Comparison of ENCODE assay signal across 20 mouse cellular contexts in the genomic region with DNA sequence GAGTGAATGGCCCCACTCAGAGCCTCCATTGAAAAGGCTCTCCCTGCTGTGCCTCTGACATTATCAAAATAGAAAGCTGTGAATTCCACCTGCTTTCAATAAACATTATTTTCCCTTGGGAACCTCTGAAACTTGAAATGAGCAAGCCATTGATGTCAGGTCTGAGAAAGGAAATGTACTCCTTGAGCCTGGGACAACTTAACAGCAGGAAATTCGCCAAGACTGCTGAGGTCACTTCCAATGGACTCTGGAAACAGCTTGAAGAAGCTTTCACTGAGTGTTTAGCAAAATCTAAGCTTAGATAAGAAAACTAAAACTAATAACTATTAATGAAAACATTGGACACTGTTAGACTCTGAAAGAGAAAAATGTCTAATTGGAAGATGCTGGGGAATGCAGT. TPM values are rescaled to one million over a fixed set of nuclear protein-coding genes. Genes with fewer than 3 reads are reported as not detected.
DNase-seq lines count a peak whose midpoint lies in the region; ATAC-seq lines count a peak whose summit lies in the region.
"Had no signal": no experiment of that assay in that cellular context is flagged by ENCODE, and none has a peak within 500 bp of the region (broad histone marks: within the 10 kb centered on the region; RNA-seq: fewer than 3 reads in every experiment).

No protein-coding gene starts in this region.

- no peak overlapping the region for H3K4me2 ChIP-seq in kidney, embryonic 14.5 days (replicated peaks; ENCODE audit: low read depth, low read length)
- H3K4me2 ChIP-seq: embryonic facial prominence, embryonic 15.5 days; heart, embryonic 13.5 days; hindbrain, embryonic 13.5 days; limb, embryonic 12.5 days; neural tube, embryonic 12.5 days had no signal

- WGBS in kidney, embryonic 14.5 days: 38% methylated on average over 1 of the region's 1 CpGs

- peak; percentile 16 for DNase-seq in kidney, adult 11 months
- DNase-seq in NIH3T3 (ENCODE audit: low read depth): peak; percentile 63
- peak; percentile 31 for DNase-seq in adipocyte (ENCODE audit: low spot score)
- peak; percentile 12 for DNase-seq in heart, postnatal 4 days
- no peak for DNase-seq in ovary, postnatal 14 days (ENCODE audit: low spot score)
- no peak for DNase-seq in cerebellum, adult 11 months
- DNase-seq: cerebellum, adult 18-20 months; layer of hippocampus, postnatal 36 days; liver, postnatal 0 days; spleen, adult 18-20 months had no signal

- H3K4me3 ChIP-seq in kidney, embryonic 14.5 days (ENCODE audit: low read length): no peak overlapping the region
- H3K4me3 ChIP-seq: embryonic facial prominence, embryonic 15.5 days; heart, embryonic 13.5 days; hindbrain, embryonic 13.5 days; limb, embryonic 12.5 days; midbrain, embryonic 10.5 days; neural tube, embryonic 12.5 days had no signal

- ATAC-seq in kidney, embryonic 14.5 days (ENCODE audit: low FRiP score, low TSS enrichment): no peak
- ATAC-seq: forebrain, embryonic 16.5 days; liver, postnatal 0 days; Patski had no signal

- no peaks in the 10 kb centered on the region for H3K9me3 ChIP-seq in kidney, embryonic 14.5 days (ENCODE audit: control insufficient read depth, low read length)
- H3K9me3 ChIP-seq: embryonic facial prominence, embryonic 15.5 days; heart, embryonic 13.5 days; hindbrain, embryonic 13.5 days; limb, embryonic 12.5 days; midbrain, embryonic 10.5 days; neural tube, embryonic 12.5 days had no signal

- no peak overlapping the region for H3K27ac ChIP-seq in kidney, embryonic 14.5 days (ENCODE audit: low read depth, low read length)
- H3K27ac ChIP-seq: embryonic facial prominence, embryonic 15.5 days; heart, embryonic 13.5 days; hindbrain, embryonic 13.5 days; limb, embryonic 12.5 days; midbrain, embryonic 10.5 days; neural tube, embryonic 12.5 days had no signal

- no peak overlapping the region for H3K9ac ChIP-seq in kidney, embryonic 14.5 days (ENCODE audit: low read depth, low read length)
- H3K9ac ChIP-seq: embryonic facial prominence, embryonic 15.5 days; heart, embryonic 13.5 days; hindbrain, embryonic 13.5 days; limb, embryonic 12.5 days; liver, postnatal 0 days; neural tube, embryonic 12.5 days had no signal

- H3K36me3 ChIP-seq in kidney, embryonic 14.5 days (ENCODE audit: control insufficient read depth, insufficient read depth, low read length): no peaks in the 10 kb centered on the region
- H3K36me3 ChIP-seq: embryonic facial prominence, embryonic 15.5 days; hindbrain, embryonic 13.5 days; limb, embryonic 12.5 days; midbrain, embryonic 10.5 days; neural tube, embryonic 12.5 days had no signal

- H3K27me3 ChIP-seq in kidney, embryonic 14.5 days (ENCODE audit: control insufficient read depth, insufficient read depth, low read length): no peaks in the 10 kb centered on the region
- H3K27me3 ChIP-seq: CH12.LX; embryonic facial prominence, embryonic 15.5 days; heart, embryonic 13.5 days; hindbrain, embryonic 13.5 days; limb, embryonic 12.5 days; neural tube, embryonic 12.5 days had no signal

- H3K4me1 ChIP-seq in kidney, embryonic 14.5 days (ENCODE audit: control insufficient read depth, insufficient read depth, low read length): no peaks in the 10 kb centered on the region
- H3K4me1 ChIP-seq: embryonic facial prominence, embryonic 15.5 days; heart, embryonic 13.5 days; hindbrain, embryonic 13.5 days; limb, embryonic 12.5 days; midbrain, embryonic 10.5 days; neural tube, embryonic 12.5 days had no signal

RNA-seq across cellular contexts. Expression of a gene that starts 7.6 kb away (rescaled TPM):
- polyA plus RNA-seq in kidney, embryonic 14.5 days (2014; fragmentation: Nextera tagmentation; extraction: Ambion mirVana): 130 and 140 TPM in 2 replicates
- 10 to 100 TPM; 34.6 to 43.1 TPM for total RNA-seq in heart, postnatal 4 days (2021)

RNA-seq across cellular contexts. Expression of a gene that starts 53.6 kb away (rescaled TPM):
- 31.8 and 34.8 TPM in 2 replicates for polyA plus RNA-seq in kidney, embryonic 14.5 days (2014; fragmentation: Nextera tagmentation; extraction: Ambion mirVana)
- total RNA-seq in heart, postnatal 4 days (2021): 10 to 100 TPM; 41.9 to 43.4 TPM

Comparison
In these comparisons a context has a peak if more than half of its experiments do, and no peak if none do; other contexts are left out.
1. DNase-seq: peak in kidney, adult 11 months (single experiment), NIH3T3 (single experiment), adipocyte (single experiment) and heart, postnatal 4 days (single experiment); none in ovary, postnatal 14 days (single experiment) and cerebellum, adult 11 months (single experiment).